Mouse (Mus musculus) heart, adult 2 months (tissue): Measurements from ENCODE around the gene Rps6kb1.

Experiments
- CTCF ChIP-seq: fragments of 200-600 bp; IDR thresholded peaks from 2 replicates; pipeline ENCODE4 v1.8.1; 2022; ENCODE audit warnings: antibody characterized with exemption, mild to moderate bottlenecking, moderate library complexity
- EP300 ChIP-seq: fragments of 200-500 bp; IDR thresholded peaks from 2 replicates; pipeline ENCODE4 v1.6.1; 2011; ENCODE audit warnings: low read depth, low read length, control low read depth; ENCODE audit not compliant: insufficient read depth
- POLR2A ChIP-seq: fragments of 200-500 bp; IDR thresholded peaks from 2 replicates; pipeline ENCODE4 v1.6.1; 2011; ENCODE audit warnings: mild to moderate bottlenecking, low read depth, low read length, control low read depth; ENCODE audit not compliant: insufficient read depth

DNA sequence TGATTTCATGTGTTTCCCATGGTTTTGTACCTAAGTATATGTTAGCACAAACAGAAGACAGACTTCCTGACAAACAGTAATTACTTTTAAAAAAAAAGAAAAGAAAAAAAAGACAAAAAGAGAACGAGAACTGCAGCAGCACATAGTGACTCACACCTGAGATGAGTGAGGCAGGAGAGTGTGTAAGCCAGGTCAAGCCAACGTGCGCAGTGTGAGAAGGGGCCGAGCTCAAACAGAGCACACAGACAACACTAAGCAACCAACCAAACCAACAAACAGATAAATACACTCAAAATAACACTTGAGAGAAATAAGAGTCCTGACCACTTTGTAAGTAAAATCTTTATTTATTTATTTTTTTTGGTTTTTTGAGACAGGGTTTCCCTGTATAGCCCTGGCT is 45.5 kb upstream of the Rps6kb1 start:
- TF ChIP-seq POLR2A (no peak), EP300 (no peak), CTCF (no peak)
